Mouse (Mus musculus) E14TG2a.4 (cell line): ENCODE measurements around the gene Iqgap1.
A peak's percentile ranks its signal among the peaks of the same experiment; 100 is the strongest.

Experiments used
- H3K27me3 ChIP-seq: 2 replicates; pipeline ENCODE4 v1.6.1; 2014; ENCODE audit warnings: low read length, control low read depth; ENCODE audit not compliant: insufficient read depth
- H3K36me3 ChIP-seq: 2 replicates; pipeline ENCODE4 v1.6.1; 2014; ENCODE audit warnings: low read length, control low read depth; ENCODE audit not compliant: insufficient read depth
- H3K4me1 ChIP-seq: replicated peaks from 2 replicates; pipeline ENCODE4 v1.6.1; 2014; ENCODE audit warnings: low read depth, low read length, control low read depth
- H3K4me3 ChIP-seq: replicated peaks from 2 replicates; pipeline ENCODE4 v1.5.1; 2014; ENCODE audit warnings: mild to moderate bottlenecking, low read length
- H3K9me3 ChIP-seq: 2 replicates; pipeline ENCODE4 v1.6.1; 2014; ENCODE audit warnings: low read length, control low read depth
- CTCF ChIP-seq: conservative IDR thresholded peaks from 2 replicates; pipeline ENCODE4 v1.5.1; 2014; ENCODE audit warnings: low read length
- NANOG ChIP-seq: IDR thresholded peaks from 2 replicates; pipeline ENCODE4 v1.6.1; 2014; ENCODE audit warnings: borderline replicate concordance, low read length, mixed read lengths
- POU5F1 ChIP-seq: IDR thresholded peaks from 2 replicates; pipeline ENCODE4 v1.6.1; 2014; ENCODE audit warnings: low read length, borderline replicate concordance

Gene Iqgap1

DNA sequence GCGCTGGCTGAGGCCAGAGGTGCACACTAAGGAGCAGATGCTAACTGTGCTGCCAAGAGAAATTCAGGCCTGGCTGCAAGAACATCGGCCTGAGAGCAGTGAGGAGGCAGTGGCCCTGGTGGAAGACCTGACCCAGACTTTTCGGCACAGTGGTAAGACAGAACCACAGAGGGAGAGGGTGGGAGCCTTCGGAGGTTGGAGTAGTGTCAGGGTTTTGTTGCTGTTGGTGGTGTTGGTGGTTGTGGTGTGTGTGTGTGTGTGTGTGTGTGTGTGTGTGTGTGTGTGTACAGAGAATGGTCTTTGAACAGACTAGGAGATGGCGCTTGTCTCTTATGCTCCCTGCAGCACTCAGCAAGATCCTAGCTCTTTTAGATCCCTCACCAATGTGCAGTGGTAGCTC is 37.7 kb upstream of the Iqgap1 start:
- Histone ChIP-seq H3K36me3 (peaks cover 5% of the 10 kb centered on the region; the same call in 1 of the 2 replicates), H3K4me3 (no peak overlapping the region), H3K9me3 (no peaks in the 10 kb centered on the region), H3K27me3 (no peaks in the 10 kb centered on the region), H3K4me1 (peaks cover 29% of the 10 kb centered on the region)
- TF ChIP-seq POU5F1 (no peak), CTCF (no peak), NANOG (no peak)

GRCm38 (mm10) chr7:80862475-80862874 is 36.7 kb upstream of the Iqgap1 start:
- no peaks in the 10 kb centered on the region for H3K27me3 ChIP-seq
- no peaks in the 10 kb centered on the region for H3K9me3 ChIP-seq
- peaks cover 29% of the 10 kb centered on the region for H3K4me1 ChIP-seq
- no peak overlapping the region for H3K4me3 ChIP-seq
- no peaks in the 10 kb centered on the region; the same call in 1 of the 2 replicates for H3K36me3 ChIP-seq
- TF ChIP-seq POU5F1: no peak
- no peak for TF ChIP-seq NANOG
- no peak for TF ChIP-seq CTCF

DNA sequence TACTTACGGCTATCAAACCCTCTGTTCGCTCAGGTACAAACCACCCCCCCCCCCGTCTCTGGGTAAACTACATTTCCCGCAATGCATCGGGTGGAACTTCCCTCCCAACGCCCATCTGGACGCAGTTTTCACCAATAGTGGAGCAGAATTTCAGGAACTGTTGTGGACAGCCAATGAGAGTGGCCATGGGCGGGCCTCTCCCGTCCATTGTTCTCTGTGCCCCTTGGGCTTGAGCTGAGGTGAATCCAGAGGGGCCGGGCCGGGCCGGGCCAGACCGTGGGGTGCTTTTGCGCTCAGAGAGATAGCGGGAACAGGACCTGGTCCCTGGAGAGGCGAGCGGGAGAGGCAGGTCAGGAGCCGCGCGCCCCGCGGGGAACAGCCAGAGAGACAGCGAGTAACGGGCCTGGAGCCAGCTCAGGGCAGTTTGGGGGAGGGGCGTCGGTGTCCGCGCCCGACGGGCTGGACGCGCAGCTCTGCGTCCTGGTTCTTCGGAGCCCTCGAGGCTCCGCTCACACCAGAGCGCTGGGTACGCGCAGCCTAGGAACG is 35.0 kb upstream of the Iqgap1 start, which contains the start of gene Zscan2:
Zscan2 (plus strand) TSS at position 192 of the 546 bp plus-strand sequence.
- TF ChIP-seq NANOG: no peak
- no peak for TF ChIP-seq POU5F1
- TF ChIP-seq CTCF: no peak
- Histone ChIP-seq H3K4me1 (peaks cover 37% of the 10 kb centered on the region), H3K4me3 (peak within 1 kb of the TSS; percentile 94), H3K27me3 (no peaks in the 10 kb centered on the region), H3K9me3 (no peaks in the 10 kb centered on the region), H3K36me3 (no peaks in the 10 kb centered on the region; the same call in 1 of the 2 replicates)

GRCm38 (mm10) chr7:80860227-80860626 is 34.5 kb upstream of the Iqgap1 start:
- Histone ChIP-seq H3K27me3 (no peaks in the 10 kb centered on the region), H3K36me3 (no peaks in the 10 kb centered on the region; the same call in 1 of the 2 replicates), H3K9me3 (no peaks in the 10 kb centered on the region), H3K4me3 (peak overlapping the region; percentile 94), H3K4me1 (peaks cover 37% of the 10 kb centered on the region)
- TF ChIP-seq POU5F1 (no peak), NANOG (no peak), CTCF (no peak)

DNA sequence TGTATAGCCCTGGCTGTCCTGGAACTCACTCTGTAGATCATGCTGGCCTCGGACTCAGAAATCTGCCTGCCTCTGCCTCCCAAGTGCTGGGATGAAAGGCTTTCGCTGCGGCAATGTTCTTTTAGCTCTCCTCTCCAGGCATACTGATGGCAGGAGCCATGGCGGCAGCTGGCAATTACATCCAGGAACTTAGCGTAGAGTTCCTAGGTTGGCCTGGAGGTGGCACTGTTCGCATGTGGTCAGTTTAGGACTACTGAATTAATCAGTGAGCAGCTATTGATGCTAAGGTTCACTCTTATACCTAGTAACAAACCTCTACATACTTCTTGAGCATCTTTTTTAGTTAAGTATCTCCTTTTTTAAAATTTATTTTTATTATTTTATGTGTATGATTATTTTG is 31.4 kb upstream of the Iqgap1 start:
- TF ChIP-seq CTCF (peak; percentile 74), NANOG (no peak)
- H3K4me1 ChIP-seq: peaks cover 23% of the 10 kb centered on the region
- H3K4me3 ChIP-seq: no peak overlapping the region
- no peaks in the 10 kb centered on the region for H3K9me3 ChIP-seq
- no peaks in the 10 kb centered on the region for H3K27me3 ChIP-seq
- no peaks in the 10 kb centered on the region for H3K36me3 ChIP-seq

- Histone ChIP-seq H3K4me3 (no peak overlapping the region), H3K4me1 (peaks cover 15% of the 10 kb centered on the region), H3K36me3 (no peaks in the 10 kb centered on the region), H3K27me3 (no peaks in the 10 kb centered on the region), H3K9me3 (no peaks in the 10 kb centered on the region)
- TF ChIP-seq POU5F1 (no peak), CTCF (no peak), NANOG (no peak)
These were observed 29.5 kb upstream of the Iqgap1 start for GRCm38 (mm10) chr7:80855316-80855715.

GRCm38 (mm10) chr7:80853218-80853617 is 27.4 kb upstream of the Iqgap1 start:
- no peak for TF ChIP-seq NANOG
- no peak for TF ChIP-seq POU5F1
- peak; percentile 66 for TF ChIP-seq CTCF
- Histone ChIP-seq H3K9me3 (no peaks in the 10 kb centered on the region), H3K27me3 (no peaks in the 10 kb centered on the region), H3K4me1 (peaks cover 8% of the 10 kb centered on the region), H3K36me3 (no peaks in the 10 kb centered on the region), H3K4me3 (no peak overlapping the region)

- Histone ChIP-seq H3K36me3 (no peaks in the 10 kb centered on the region), H3K27me3 (no peaks in the 10 kb centered on the region), H3K9me3 (no peaks in the 10 kb centered on the region), H3K4me1 (peaks cover 14% of the 10 kb centered on the region), H3K4me3 (no peak overlapping the region)
- no peak for TF ChIP-seq POU5F1
These were observed 24.7 kb upstream of the Iqgap1 start for GRCm38 (mm10) chr7:80850520-80850919.

DNA sequence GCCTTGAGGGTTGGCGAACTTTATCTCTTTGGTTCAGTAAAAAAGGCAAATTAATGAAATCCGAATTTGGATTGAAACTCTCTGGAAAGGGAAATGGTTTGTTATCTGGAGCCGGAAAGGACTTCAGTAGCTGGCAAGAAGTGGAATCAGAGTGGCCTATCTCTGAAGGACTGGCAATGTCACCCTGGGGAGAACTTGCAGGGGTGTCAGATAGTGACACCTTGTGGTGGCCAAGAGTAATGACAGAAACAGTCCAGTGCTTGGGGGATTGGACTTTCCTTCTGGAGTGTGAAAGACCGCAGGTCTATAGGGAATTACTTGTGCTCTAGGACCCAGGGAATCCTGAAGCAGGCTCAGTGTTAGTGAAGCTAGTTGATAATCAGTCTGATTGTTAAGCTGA is 23.9 kb upstream of the Iqgap1 start:
- peak; percentile 79 for TF ChIP-seq CTCF
- TF ChIP-seq POU5F1: no peak
- TF ChIP-seq NANOG: no peak
- peaks cover 2% of the 10 kb centered on the region for H3K36me3 ChIP-seq
- no peaks in the 10 kb centered on the region for H3K27me3 ChIP-seq
- H3K4me3 ChIP-seq: no peak overlapping the region
- H3K4me1 ChIP-seq: peaks cover 18% of the 10 kb centered on the region
- no peaks in the 10 kb centered on the region for H3K9me3 ChIP-seq
